Mouse (Mus musculus): ENCODE data around the gene Tmem223. TPM values are rescaled to one million over a fixed set of nuclear protein-coding genes. Genes with fewer than 3 reads are reported as not detected.

Tmem223 gene
- total and polyA plus RNA-seq, 2 experiments from 2014 or later: 241 to 269 TPM

GRCm38 (mm10) chr19:8735389-8736159 lies 35.2 kb upstream of the Tmem223 start, which contains the start of gene Wdr74:
Gene Wdr74, plus strand, starts transcription at chr19:8735827.
- Histone ChIP-seq H3K27ac (ENCODE audit: low read depth, low read length) (peak within 1 kb of the TSS; percentile 79), H3K4me1 (ENCODE audit: insufficient read depth) (no peaks in the 10 kb centered on the region), H3K4me3 (ENCODE audit: low read depth, low read length) (peak within 1 kb of the TSS; percentile 96), H3K4me2 (ENCODE audit: low read depth) (peak within 1 kb of the TSS; percentile 96), H3K36me3 (ENCODE audit: insufficient read depth) (peaks cover 24% of the 10 kb centered on the region), H3K27me3 (ENCODE audit: insufficient read depth, low read length) (no peaks in the 10 kb centered on the region), H3K9me3 (ENCODE audit: low read length) (no peaks in the 10 kb centered on the region), H3K9ac (peak within 1 kb of the TSS; percentile 74)
- ATAC-seq (peak; percentile 97), DNase-seq (peak; percentile 96)
- no peak for TF ChIP-seq CTCF (IDR thresholded peaks at IDR 0.05; ENCODE audit: low read depth)
- WGBS: under 1% methylated on average over 32 of the region's 32 CpGs

- Histone ChIP-seq H3K4me2 (ENCODE audit: low read depth) (peak overlapping the region; percentile 96), H3K27ac (ENCODE audit: low read depth, low read length) (peak overlapping the region; percentile 79), H3K4me1 (ENCODE audit: insufficient read depth) (no peaks in the 10 kb centered on the region), H3K9me3 (ENCODE audit: low read length) (no peaks in the 10 kb centered on the region), H3K36me3 (ENCODE audit: insufficient read depth) (peaks cover 26% of the 10 kb centered on the region), H3K4me3 (ENCODE audit: low read depth, low read length) (peak overlapping the region; percentile 96), H3K27me3 (ENCODE audit: insufficient read depth, low read length) (no peaks in the 10 kb centered on the region), H3K9ac (peak overlapping the region; percentile 74)
- 4% methylated on average over 11 of the region's 11 CpGs for WGBS
- ATAC-seq (peak; percentile 21; the same call in 1 of the 2 replicates), DNase-seq (no peak)
- TF ChIP-seq CTCF (IDR thresholded peaks at IDR 0.05; ENCODE audit: low read depth): no peak
These were observed 34.7 kb upstream of the Tmem223 start for GRCm38 (mm10) chr19:8736160-8736467.

GRCm38 (mm10) chr19:8738911-8739310 lies 31.9 kb upstream of the Tmem223 start:
- Histone ChIP-seq H3K9ac (no peak overlapping the region), H3K4me1 (ENCODE audit: insufficient read depth) (peaks cover 8% of the 10 kb centered on the region), H3K27ac (ENCODE audit: low read depth, low read length) (no peak overlapping the region), H3K4me2 (ENCODE audit: low read depth) (no peak overlapping the region), H3K27me3 (ENCODE audit: insufficient read depth, low read length) (no peaks in the 10 kb centered on the region), H3K4me3 (ENCODE audit: low read depth, low read length) (no peak overlapping the region), H3K36me3 (ENCODE audit: insufficient read depth) (peaks cover 33% of the 10 kb centered on the region), H3K9me3 (ENCODE audit: low read length) (no peaks in the 10 kb centered on the region)
- 92% methylated on average over 7 of the region's 7 CpGs for WGBS
- ATAC-seq (no peak), DNase-seq (no peak)
- no peak for TF ChIP-seq CTCF (IDR thresholded peaks at IDR 0.05; ENCODE audit: low read depth)

DNA sequence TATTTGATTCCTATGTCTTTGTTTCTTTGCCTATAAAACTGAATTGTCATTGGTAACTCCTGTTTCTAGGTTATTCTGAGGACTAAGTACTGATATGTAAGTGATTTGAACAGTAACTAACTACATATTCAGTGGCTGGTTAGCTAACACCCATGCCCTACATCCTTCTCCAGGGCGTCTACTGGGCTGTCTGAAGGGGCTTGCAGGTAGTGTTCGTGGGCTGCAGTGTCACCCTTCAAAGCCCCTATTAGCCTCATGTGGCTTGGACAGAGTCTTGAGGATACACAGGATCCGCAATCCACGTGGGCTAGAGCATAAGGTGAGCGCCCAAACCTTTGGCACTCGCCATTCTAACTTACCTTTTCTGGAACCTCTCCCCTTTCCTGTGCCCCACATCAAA lies 31.1 kb upstream of the Tmem223 start:
- no peak for TF ChIP-seq CTCF (IDR thresholded peaks at IDR 0.05; ENCODE audit: low read depth)

GRCm38 (mm10) chr19:8740603-8741002 lies 30.2 kb upstream of the Tmem223 start, which contains the start of gene 1700092M07Rik:
Gene 1700092M07Rik, plus strand, starts transcription at chr19:8740718.
- peaks cover 8% of the 10 kb centered on the region for H3K4me1 ChIP-seq (ENCODE audit: insufficient read depth)
- H3K9ac ChIP-seq: peak within 1 kb of the TSS; percentile 65
- H3K27me3 ChIP-seq (ENCODE audit: insufficient read depth, low read length): no peaks in the 10 kb centered on the region
- H3K4me2 ChIP-seq (ENCODE audit: low read depth): peak within 1 kb of the TSS; percentile 89
- peak within 1 kb of the TSS; percentile 95 for H3K27ac ChIP-seq (ENCODE audit: low read depth, low read length)
- H3K9me3 ChIP-seq (ENCODE audit: low read length): no peaks in the 10 kb centered on the region
- H3K4me3 ChIP-seq (ENCODE audit: low read depth, low read length): peak within 1 kb of the TSS; percentile 85
- ATAC-seq (no peak), DNase-seq (no peak)
- no peak for TF ChIP-seq CTCF (IDR thresholded peaks at IDR 0.05; ENCODE audit: low read depth)
- 68% methylated on average over 14 of the region's 14 CpGs for WGBS
- peaks cover 42% of the 10 kb centered on the region for H3K36me3 ChIP-seq (ENCODE audit: insufficient read depth)

More for the DNA sequence above, 31.1 kb upstream of the Tmem223 start:
- ATAC-seq: no peak
- no peak overlapping the region for H3K4me3 ChIP-seq (ENCODE audit: low read depth, low read length)
- no peak for DNase-seq
- no peaks in the 10 kb centered on the region for H3K27me3 ChIP-seq (ENCODE audit: insufficient read depth, low read length)
- no peak overlapping the region for H3K4me2 ChIP-seq (ENCODE audit: low read depth)
- H3K4me1 ChIP-seq (ENCODE audit: insufficient read depth): peaks cover 8% of the 10 kb centered on the region
- H3K27ac ChIP-seq (ENCODE audit: low read depth, low read length): no peak overlapping the region
- no peaks in the 10 kb centered on the region for H3K9me3 ChIP-seq (ENCODE audit: low read length)
- peaks cover 33% of the 10 kb centered on the region for H3K36me3 ChIP-seq (ENCODE audit: insufficient read depth)
- no peak overlapping the region for H3K9ac ChIP-seq
- WGBS: 89% methylated on average over 6 of the region's 6 CpGs

- H3K9me3 ChIP-seq (ENCODE audit: low read length): no peaks in the 10 kb centered on the region
- DNase-seq (peak; percentile 98), ATAC-seq (peak; percentile 98)
- H3K4me2 ChIP-seq (ENCODE audit: low read depth): peak within 1 kb of the TSS; percentile 89
- WGBS: under 1% methylated on average over 34 of the region's 36 CpGs
- TF ChIP-seq CTCF (IDR thresholded peaks at IDR 0.05; ENCODE audit: low read depth): peak; percentile 36
- H3K27me3 ChIP-seq (ENCODE audit: insufficient read depth, low read length): no peaks in the 10 kb centered on the region
- H3K27ac ChIP-seq (ENCODE audit: low read depth, low read length): peak within 1 kb of the TSS; percentile 95
- H3K4me3 ChIP-seq (ENCODE audit: low read depth, low read length): peak within 1 kb of the TSS; percentile 85
- H3K9ac ChIP-seq: peak within 1 kb of the TSS; percentile 65
- peaks cover 49% of the 10 kb centered on the region for H3K36me3 ChIP-seq (ENCODE audit: insufficient read depth)
- H3K4me1 ChIP-seq (ENCODE audit: insufficient read depth): peaks cover 8% of the 10 kb centered on the region
These were observed 29.4 kb upstream of the Tmem223 start, which contains the start of gene Stx5a for GRCm38 (mm10) chr19:8741243-8741869. Gene Stx5a, plus strand, starts transcription at chr19:8741413.

DNA sequence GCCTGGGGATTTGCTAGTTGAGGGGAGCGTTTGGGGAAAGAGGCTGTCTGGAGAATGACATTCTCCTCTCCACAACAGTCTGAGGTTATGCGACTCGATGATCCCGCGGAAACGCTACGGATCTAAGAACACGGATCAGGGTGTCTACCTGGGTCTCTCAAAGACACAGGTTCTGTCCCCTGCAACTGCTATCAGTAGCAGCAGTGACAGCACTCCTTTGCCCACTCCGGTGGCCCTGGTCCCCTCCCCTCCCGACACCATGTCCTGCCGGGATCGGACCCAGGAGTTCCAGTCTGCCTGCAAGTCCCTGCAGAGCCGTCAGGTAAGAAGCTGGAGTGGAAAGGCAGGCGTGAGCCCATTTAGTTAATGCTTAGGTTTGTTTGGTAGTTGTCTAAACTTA lies 28.6 kb upstream of the Tmem223 start:
- H3K36me3 ChIP-seq (ENCODE audit: insufficient read depth): peaks cover 56% of the 10 kb centered on the region
- H3K27ac ChIP-seq (ENCODE audit: low read depth, low read length): no peak overlapping the region
- no peak for TF ChIP-seq CTCF (IDR thresholded peaks at IDR 0.05; ENCODE audit: low read depth)
- peak overlapping the region; percentile 89 for H3K4me2 ChIP-seq (ENCODE audit: low read depth)
- ATAC-seq: no peak
- peaks cover 8% of the 10 kb centered on the region for H3K4me1 ChIP-seq (ENCODE audit: insufficient read depth)
- no peak for DNase-seq
- H3K4me3 ChIP-seq (ENCODE audit: low read depth, low read length): peak overlapping the region; percentile 85
- no peaks in the 10 kb centered on the region for H3K9me3 ChIP-seq (ENCODE audit: low read length)
- 27% methylated on average over 14 of the region's 14 CpGs for WGBS
- H3K9ac ChIP-seq: peak overlapping the region; percentile 65
- no peaks in the 10 kb centered on the region for H3K27me3 ChIP-seq (ENCODE audit: insufficient read depth, low read length)
